Mouse (Mus musculus) retina, postnatal 7 days (tissue): ENCODE results near the gene Nceh1.
"Not testable (repeated sequence)": the region's sequence is repeated elsewhere in the genome, so short reads cannot be mapped to it uniquely, and the experiment has no call there.

Experiments used
- DNase-seq: peaks from one replicate; pipeline ENCODE4 v3.0.0-alpha.2; 2012; ENCODE audit warnings: low read depth, low spot score

The Nceh1 gene

GRCm38 (mm10) chr3:27283071-27283713 is 100.4 kb downstream of the Nceh1 start:
- DNase-seq, result no peak

- no peak for DNase-seq
Measured at GRCm38 (mm10) chr3:27283796-27284195, 101.0 kb downstream of the Nceh1 start.

- no peak for DNase-seq
Measured at GRCm38 (mm10) chr3:27284227-27284626, 101.5 kb downstream of the Nceh1 start.

- DNase-seq, result no peak
Measured at GRCm38 (mm10) chr3:27285072-27285471, 102.3 kb downstream of the Nceh1 start.

GRCm38 (mm10) chr3:27288301-27288700 is 105.5 kb downstream of the Nceh1 start:
- no peak for DNase-seq

- no peak for DNase-seq
Measured at GRCm38 (mm10) chr3:27288909-27289308, 106.1 kb downstream of the Nceh1 start.

GRCm38 (mm10) chr3:27290285-27290684 is 107.5 kb downstream of the Nceh1 start:
- no peak for DNase-seq

- not testable (repeated sequence) for DNase-seq
Measured at GRCm38 (mm10) chr3:27290945-27291344, 108.2 kb downstream of the Nceh1 start.

GRCm38 (mm10) chr3:27291411-27291810 is 108.6 kb downstream of the Nceh1 start:
- DNase-seq, result not testable (repeated sequence)

- no peak for DNase-seq
Measured at GRCm38 (mm10) chr3:27293645-27294385, 111.0 kb downstream of the Nceh1 start.

GRCm38 (mm10) chr3:27300451-27300850 is 117.7 kb downstream of the Nceh1 start:
- no peak for DNase-seq

GRCm38 (mm10) chr3:27302339-27303022 is 119.7 kb downstream of the Nceh1 start:
- no peak for DNase-seq

GRCm38 (mm10) chr3:27306815-27307214 is 124.0 kb downstream of the Nceh1 start:
- DNase-seq, result no peak

GRCm38 (mm10) chr3:27310973-27311372 is 128.2 kb downstream of the Nceh1 start:
- DNase-seq, result no peak

GRCm38 (mm10) chr3:27311475-27311874 is 128.7 kb downstream of the Nceh1 start:
- DNase-seq, result no peak

- DNase-seq, result no peak
Measured at GRCm38 (mm10) chr3:27314506-27315164, 131.9 kb downstream of the Nceh1 start.

- no peak for DNase-seq
Measured at GRCm38 (mm10) chr3:27316559-27317287, 134.0 kb downstream of the Nceh1 start, which contains the start of gene Tnfsf10. Gene Tnfsf10, plus strand, starts transcription at chr3:27317028.

- no peak for DNase-seq
Measured at GRCm38 (mm10) chr3:27317288-27318024, 134.7 kb downstream of the Nceh1 start.

GRCm38 (mm10) chr3:27319650-27320049 is 136.9 kb downstream of the Nceh1 start:
- no peak for DNase-seq
